Mouse (Mus musculus): ENCODE data around the gene Hsd11b2. TPM values are rescaled to one million over a fixed set of nuclear protein-coding genes. Genes with fewer than 3 reads are reported as not detected.

Gene Hsd11b2
- polyA plus RNA-seq, 1 experiment from 2014 or later = 0.48 TPM

- H3K9me3 ChIP-seq (ENCODE audit: control insufficient read depth, low read length) = no peaks in the 10 kb centered on the region
- no peaks in the 10 kb centered on the region for H3K4me1 ChIP-seq (replicated peaks; ENCODE audit: control insufficient read depth, insufficient read depth, low read length)
- no peak overlapping the region for H3K27ac ChIP-seq (ENCODE audit: low read length)
- WGBS = 61% methylated on average over 2 of the region's 2 CpGs
- H3K9ac ChIP-seq (replicated peaks; ENCODE audit: low read depth, low read length) = no peak overlapping the region
- H3K36me3 ChIP-seq (ENCODE audit: control insufficient read depth, insufficient read depth) = peaks cover 4% of the 10 kb centered on the region; the same call in 1 of the 2 replicates
- ATAC-seq = no peak
- no peaks in the 10 kb centered on the region for H3K27me3 ChIP-seq (replicated peaks; ENCODE audit: control insufficient read depth, insufficient read depth, low read length)
- H3K4me3 ChIP-seq (replicated peaks; ENCODE audit: low read length) = no peak overlapping the region
- no peak overlapping the region for H3K4me2 ChIP-seq (ENCODE audit: low read length)
Measured at GRCm38 (mm10) chr8:105531774-105532173, 13.2 kb downstream of the Hsd11b2 start.

- H3K27me3 ChIP-seq (replicated peaks; ENCODE audit: control insufficient read depth, insufficient read depth, low read length) = no peaks in the 10 kb centered on the region
- H3K9ac ChIP-seq (replicated peaks; ENCODE audit: low read depth, low read length) = no peak overlapping the region
- H3K4me3 ChIP-seq (replicated peaks; ENCODE audit: low read length) = no peak overlapping the region
- no peaks in the 10 kb centered on the region for H3K9me3 ChIP-seq (ENCODE audit: control insufficient read depth, low read length)
- WGBS = 49% methylated on average over 2 of the region's 2 CpGs
- peaks cover 17% of the 10 kb centered on the region for H3K36me3 ChIP-seq (ENCODE audit: control insufficient read depth, insufficient read depth)
- no peaks in the 10 kb centered on the region for H3K4me1 ChIP-seq (replicated peaks; ENCODE audit: control insufficient read depth, insufficient read depth, low read length)
- no peak for ATAC-seq
- H3K27ac ChIP-seq (ENCODE audit: low read length) = no peak overlapping the region
- no peak overlapping the region for H3K4me2 ChIP-seq (ENCODE audit: low read length)
Measured at GRCm38 (mm10) chr8:105533439-105533838, 14.9 kb downstream of the Hsd11b2 start.

- no peaks in the 10 kb centered on the region for H3K9me3 ChIP-seq (ENCODE audit: control insufficient read depth, low read length)
- no peaks in the 10 kb centered on the region for H3K27me3 ChIP-seq (replicated peaks; ENCODE audit: control insufficient read depth, insufficient read depth, low read length)
- no peak overlapping the region for H3K4me3 ChIP-seq (replicated peaks; ENCODE audit: low read length)
- no peak overlapping the region for H3K4me2 ChIP-seq (ENCODE audit: low read length)
- WGBS = 0% methylated on average over 1 of the region's 1 CpGs
- no peak overlapping the region for H3K9ac ChIP-seq (replicated peaks; ENCODE audit: low read depth, low read length)
- no peaks in the 10 kb centered on the region for H3K4me1 ChIP-seq (replicated peaks; ENCODE audit: control insufficient read depth, insufficient read depth, low read length)
- peaks cover 21% of the 10 kb centered on the region for H3K36me3 ChIP-seq (ENCODE audit: control insufficient read depth, insufficient read depth)
- ATAC-seq = peak; percentile 49
- no peak overlapping the region for H3K27ac ChIP-seq (ENCODE audit: low read length)
Measured at GRCm38 (mm10) chr8:105533892-105534329, 15.4 kb downstream of the Hsd11b2 start.

GRCm38 (mm10) chr8:105536546-105536945 lies 18.0 kb downstream of the Hsd11b2 start:
- no peak for ATAC-seq
- peaks cover 25% of the 10 kb centered on the region for H3K36me3 ChIP-seq (ENCODE audit: control insufficient read depth, insufficient read depth)
- no peak overlapping the region for H3K4me3 ChIP-seq (replicated peaks; ENCODE audit: low read length)
- H3K27me3 ChIP-seq (replicated peaks; ENCODE audit: control insufficient read depth, insufficient read depth, low read length) = no peaks in the 10 kb centered on the region
- H3K4me2 ChIP-seq (ENCODE audit: low read length) = no peak overlapping the region
- H3K9me3 ChIP-seq (ENCODE audit: control insufficient read depth, low read length) = no peaks in the 10 kb centered on the region
- no peaks in the 10 kb centered on the region for H3K4me1 ChIP-seq (replicated peaks; ENCODE audit: control insufficient read depth, insufficient read depth, low read length)
- no peak overlapping the region for H3K9ac ChIP-seq (replicated peaks; ENCODE audit: low read depth, low read length)
- no peak overlapping the region for H3K27ac ChIP-seq (ENCODE audit: low read length)
- WGBS = 91% methylated on average over 3 of the region's 3 CpGs

GRCm38 (mm10) chr8:105537011-105537677 lies 18.6 kb downstream of the Hsd11b2 start:
- H3K4me2 ChIP-seq (ENCODE audit: low read length) = no peak overlapping the region
- H3K4me1 ChIP-seq (replicated peaks; ENCODE audit: control insufficient read depth, insufficient read depth, low read length) = no peaks in the 10 kb centered on the region
- no peak overlapping the region for H3K4me3 ChIP-seq (replicated peaks; ENCODE audit: low read length)
- 91% methylated on average over 6 of the region's 6 CpGs for WGBS
- no peak overlapping the region for H3K9ac ChIP-seq (replicated peaks; ENCODE audit: low read depth, low read length)
- no peak for ATAC-seq
- H3K36me3 ChIP-seq (ENCODE audit: control insufficient read depth, insufficient read depth) = peaks cover 28% of the 10 kb centered on the region
- no peaks in the 10 kb centered on the region for H3K9me3 ChIP-seq (ENCODE audit: control insufficient read depth, low read length)
- no peaks in the 10 kb centered on the region for H3K27me3 ChIP-seq (replicated peaks; ENCODE audit: control insufficient read depth, insufficient read depth, low read length)
- H3K27ac ChIP-seq (ENCODE audit: low read length) = no peak overlapping the region

- H3K36me3 ChIP-seq (ENCODE audit: control insufficient read depth, insufficient read depth) = peaks cover 28% of the 10 kb centered on the region
Measured at GRCm38 (mm10) chr8:105538940-105539339, 20.4 kb downstream of the Hsd11b2 start.

GRCm38 (mm10) chr8:105542032-105542656 lies 23.6 kb downstream of the Hsd11b2 start:
- Histone ChIP-seq H3K9me3 (ENCODE audit: control insufficient read depth, low read length) (no peaks in the 10 kb centered on the region), H3K36me3 (ENCODE audit: control insufficient read depth, insufficient read depth) (peaks cover 25% of the 10 kb centered on the region), H3K4me1 (replicated peaks; ENCODE audit: control insufficient read depth, insufficient read depth, low read length) (no peaks in the 10 kb centered on the region), H3K4me2 (ENCODE audit: low read length) (no peak overlapping the region), H3K9ac (replicated peaks; ENCODE audit: low read depth, low read length) (no peak overlapping the region), H3K27ac (ENCODE audit: low read length) (no peak overlapping the region), H3K27me3 (replicated peaks; ENCODE audit: control insufficient read depth, insufficient read depth, low read length) (no peaks in the 10 kb centered on the region), H3K4me3 (replicated peaks; ENCODE audit: low read length) (no peak overlapping the region)
- ATAC-seq = no peak
- WGBS = 80% methylated on average over 3 of the region's 3 CpGs

More at GRCm38 (mm10) chr8:105538940-105539339, 20.4 kb downstream of the Hsd11b2 start:
- Histone ChIP-seq H3K27ac (ENCODE audit: low read length) (no peak overlapping the region), H3K27me3 (replicated peaks; ENCODE audit: control insufficient read depth, insufficient read depth, low read length) (no peaks in the 10 kb centered on the region), H3K9me3 (ENCODE audit: control insufficient read depth, low read length) (no peaks in the 10 kb centered on the region), H3K4me1 (replicated peaks; ENCODE audit: control insufficient read depth, insufficient read depth, low read length) (no peaks in the 10 kb centered on the region), H3K4me3 (replicated peaks; ENCODE audit: low read length) (no peak overlapping the region), H3K4me2 (ENCODE audit: low read length) (no peak overlapping the region), H3K9ac (replicated peaks; ENCODE audit: low read depth, low read length) (no peak overlapping the region)
- ATAC-seq = no peak
- 85% methylated on average over 4 of the region's 4 CpGs for WGBS

GRCm38 (mm10) chr8:105542808-105543207 lies 24.3 kb downstream of the Hsd11b2 start:
- Histone ChIP-seq H3K9ac (replicated peaks; ENCODE audit: low read depth, low read length) (no peak overlapping the region), H3K27ac (ENCODE audit: low read length) (no peak overlapping the region), H3K4me1 (replicated peaks; ENCODE audit: control insufficient read depth, insufficient read depth, low read length) (no peaks in the 10 kb centered on the region), H3K4me2 (ENCODE audit: low read length) (no peak overlapping the region), H3K27me3 (replicated peaks; ENCODE audit: control insufficient read depth, insufficient read depth, low read length) (no peaks in the 10 kb centered on the region), H3K36me3 (ENCODE audit: control insufficient read depth, insufficient read depth) (peaks cover 18% of the 10 kb centered on the region), H3K9me3 (ENCODE audit: control insufficient read depth, low read length) (no peaks in the 10 kb centered on the region), H3K4me3 (replicated peaks; ENCODE audit: low read length) (no peak overlapping the region)
- WGBS = 98% methylated on average over 2 of the region's 2 CpGs
- no peak for ATAC-seq

GRCm38 (mm10) chr8:105543703-105544102 lies 25.1 kb downstream of the Hsd11b2 start:
- H3K9ac ChIP-seq (replicated peaks; ENCODE audit: low read depth, low read length) = no peak overlapping the region
- ATAC-seq = no peak
- H3K4me1 ChIP-seq (replicated peaks; ENCODE audit: control insufficient read depth, insufficient read depth, low read length) = no peaks in the 10 kb centered on the region
- H3K4me2 ChIP-seq (ENCODE audit: low read length) = no peak overlapping the region
- H3K4me3 ChIP-seq (replicated peaks; ENCODE audit: low read length) = no peak overlapping the region
- peaks cover 11% of the 10 kb centered on the region for H3K36me3 ChIP-seq (ENCODE audit: control insufficient read depth, insufficient read depth)
- no peaks in the 10 kb centered on the region for H3K27me3 ChIP-seq (replicated peaks; ENCODE audit: control insufficient read depth, insufficient read depth, low read length)
- H3K27ac ChIP-seq (ENCODE audit: low read length) = no peak overlapping the region
- 61% methylated on average over 1 of the region's 1 CpGs for WGBS
- H3K9me3 ChIP-seq (ENCODE audit: control insufficient read depth, low read length) = no peaks in the 10 kb centered on the region
